Mouse (Mus musculus): ENCODE measurements at regions not wholly inside any gene's neighbourhood (a gene's known extent, or its start where the extent isn't known, plus 50 kb on each side); places are given as distances from the start of the nearest gene placed in this dataset.
"Not testable (repeated sequence)": the region's sequence is repeated elsewhere in the genome, so short reads cannot be mapped to it uniquely, and the experiment has no call there.

DNA sequence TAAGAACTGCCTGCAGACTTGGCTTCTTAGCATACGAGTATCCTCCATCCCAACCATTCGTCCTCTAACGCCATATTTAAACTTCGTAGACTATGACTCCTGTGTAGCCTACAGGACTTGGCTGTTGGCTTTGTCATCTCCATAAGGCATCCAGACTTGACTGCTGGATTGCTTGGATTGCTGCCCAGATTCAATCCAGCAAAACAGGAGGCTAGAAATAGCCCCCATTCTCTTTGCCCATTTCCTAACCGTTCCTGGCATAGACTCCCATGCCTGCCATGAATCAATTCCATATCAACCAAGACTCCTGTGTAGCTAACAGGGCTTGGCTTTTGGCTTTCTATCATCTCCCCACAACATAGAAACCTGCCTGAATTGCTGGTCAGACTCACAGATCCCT, 90.3 kb upstream of the Mocs1 start:
- Histone ChIP-seq H3K4me1 (ENCODE audit: control insufficient read depth, insufficient read depth, low read length) (no peaks in the 10 kb centered on the region), H3K36me3 (ENCODE audit: control insufficient read depth, insufficient read depth, low read length, poor library complexity, severe bottlenecking) (no peaks in the 10 kb centered on the region), H3K27me3 (ENCODE audit: control insufficient read depth, insufficient read depth, low read length, poor library complexity, severe bottlenecking) (no peaks in the 10 kb centered on the region), H3K4me3 (ENCODE audit: low read depth, low read length) (no peak overlapping the region), H3K27ac (ENCODE audit: insufficient read depth, low read length) (no peak overlapping the region), H3K9ac (ENCODE audit: low read depth, poor library complexity, severe bottlenecking) (no peak overlapping the region), H3K9me3 (replicated peaks; ENCODE audit: control insufficient read depth, insufficient read depth, low read length, poor library complexity, severe bottlenecking) (no peaks in the 10 kb centered on the region)
- TF ChIP-seq CTCF (IDR thresholded peaks at IDR 0.05; ENCODE audit: low read depth, low read length) (no peak), EP300 (IDR thresholded peaks at IDR 0.05; ENCODE audit: insufficient read depth, low read depth, low read length) (no peak), POLR2A (IDR thresholded peaks at IDR 0.05; ENCODE audit: insufficient read depth, low read length) (no peak)

DNA sequence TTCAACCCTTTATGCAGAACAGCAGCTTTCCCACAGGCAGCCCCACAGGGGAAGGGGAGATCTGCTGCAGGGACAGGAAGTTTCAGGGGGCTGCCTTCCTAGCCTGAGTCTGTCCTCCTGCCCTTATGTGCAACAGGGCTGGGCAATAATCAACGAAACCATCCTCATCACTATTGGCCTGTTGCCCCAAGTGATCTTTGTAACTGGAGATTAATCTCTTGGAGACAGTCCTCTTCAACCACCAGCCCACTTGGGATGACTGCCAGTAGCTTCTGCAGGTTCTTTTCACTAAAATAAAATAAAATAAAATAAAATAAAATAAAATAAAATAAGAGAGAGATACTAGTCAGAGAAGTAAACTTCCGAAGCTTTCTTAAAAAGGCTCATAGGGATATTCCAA, 85.5 kb upstream of the Mocs1 start:
- TF ChIP-seq POLR2A (IDR thresholded peaks at IDR 0.05; ENCODE audit: insufficient read depth, low read length), result no peak
- no peak for TF ChIP-seq EP300 (IDR thresholded peaks at IDR 0.05; ENCODE audit: insufficient read depth, low read depth, low read length)
- no peak for TF ChIP-seq CTCF (IDR thresholded peaks at IDR 0.05; ENCODE audit: low read depth, low read length)
- Histone ChIP-seq H3K9me3 (replicated peaks; ENCODE audit: control insufficient read depth, insufficient read depth, low read length, poor library complexity, severe bottlenecking) (no peaks in the 10 kb centered on the region), H3K27ac (ENCODE audit: insufficient read depth, low read length) (no peak overlapping the region), H3K27me3 (ENCODE audit: control insufficient read depth, insufficient read depth, low read length, poor library complexity, severe bottlenecking) (no peaks in the 10 kb centered on the region), H3K4me3 (ENCODE audit: low read depth, low read length) (no peak overlapping the region), H3K36me3 (ENCODE audit: control insufficient read depth, insufficient read depth, low read length, poor library complexity, severe bottlenecking) (no peaks in the 10 kb centered on the region), H3K9ac (ENCODE audit: low read depth, poor library complexity, severe bottlenecking) (no peak overlapping the region), H3K4me1 (ENCODE audit: control insufficient read depth, insufficient read depth, low read length) (no peaks in the 10 kb centered on the region)

DNA sequence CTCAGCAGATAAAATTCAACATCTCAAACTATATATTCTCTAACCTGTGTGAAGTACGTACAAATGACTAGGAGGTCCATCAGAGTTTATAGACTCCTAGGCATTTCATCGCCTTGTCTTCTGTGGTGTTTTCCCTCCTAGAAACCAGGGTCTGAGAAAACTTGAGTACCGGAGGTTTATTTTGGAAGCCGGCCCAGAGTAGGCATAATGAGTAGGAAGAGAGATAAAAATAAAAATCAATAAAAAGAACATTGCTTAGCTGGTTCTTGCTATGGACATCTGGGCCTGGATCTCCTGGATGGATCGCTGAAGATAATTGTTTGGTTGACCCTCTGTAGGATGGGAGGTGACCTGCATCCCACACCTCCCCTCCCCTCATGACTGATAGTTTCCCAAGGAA, 81.5 kb upstream of the Mocs1 start:
- Histone ChIP-seq H3K27ac (ENCODE audit: insufficient read depth, low read length) (no peak overlapping the region), H3K36me3 (ENCODE audit: control insufficient read depth, insufficient read depth, low read length, poor library complexity, severe bottlenecking) (no peaks in the 10 kb centered on the region), H3K27me3 (ENCODE audit: control insufficient read depth, insufficient read depth, low read length, poor library complexity, severe bottlenecking) (no peaks in the 10 kb centered on the region), H3K9me3 (replicated peaks; ENCODE audit: control insufficient read depth, insufficient read depth, low read length, poor library complexity, severe bottlenecking) (no peaks in the 10 kb centered on the region), H3K4me1 (ENCODE audit: control insufficient read depth, insufficient read depth, low read length) (no peaks in the 10 kb centered on the region), H3K4me3 (ENCODE audit: low read depth, low read length) (no peak overlapping the region), H3K9ac (ENCODE audit: low read depth, poor library complexity, severe bottlenecking) (no peak overlapping the region)
- TF ChIP-seq EP300 (IDR thresholded peaks at IDR 0.05; ENCODE audit: insufficient read depth, low read depth, low read length) (no peak), POLR2A (IDR thresholded peaks at IDR 0.05; ENCODE audit: insufficient read depth, low read length) (no peak), CTCF (IDR thresholded peaks at IDR 0.05; ENCODE audit: low read depth, low read length) (no peak)

DNA sequence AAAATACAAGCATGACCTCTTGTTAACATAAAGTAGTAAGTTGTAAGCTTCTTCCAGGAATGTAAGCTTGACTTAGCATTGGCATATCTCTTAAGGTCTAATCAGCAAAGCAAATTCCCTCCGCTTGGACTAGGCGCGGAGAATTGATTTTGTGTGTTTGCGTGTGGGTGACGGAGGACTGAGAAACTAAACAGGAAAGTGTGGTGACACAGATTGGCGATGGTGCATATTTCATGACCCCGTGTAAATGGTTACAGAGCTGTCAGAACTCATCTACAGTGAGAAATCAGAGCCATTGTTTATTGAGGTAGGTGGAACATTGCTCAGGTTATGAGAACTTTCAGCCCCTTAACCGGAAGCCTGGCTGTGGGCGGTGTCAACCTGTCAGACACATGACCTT, 78.8 kb upstream of the Mocs1 start:
- H3K36me3 ChIP-seq (ENCODE audit: control insufficient read depth, insufficient read depth, low read length, poor library complexity, severe bottlenecking), result no peaks in the 10 kb centered on the region
- no peak overlapping the region for H3K27ac ChIP-seq (ENCODE audit: insufficient read depth, low read length)
- no peaks in the 10 kb centered on the region for H3K27me3 ChIP-seq (ENCODE audit: control insufficient read depth, insufficient read depth, low read length, poor library complexity, severe bottlenecking)
- H3K9me3 ChIP-seq (replicated peaks; ENCODE audit: control insufficient read depth, insufficient read depth, low read length, poor library complexity, severe bottlenecking), result no peaks in the 10 kb centered on the region
- no peak for TF ChIP-seq CTCF (IDR thresholded peaks at IDR 0.05; ENCODE audit: low read depth, low read length)
- TF ChIP-seq POLR2A (IDR thresholded peaks at IDR 0.05; ENCODE audit: insufficient read depth, low read length), result no peak
- no peak for TF ChIP-seq EP300 (IDR thresholded peaks at IDR 0.05; ENCODE audit: insufficient read depth, low read depth, low read length)
- H3K9ac ChIP-seq (ENCODE audit: low read depth, poor library complexity, severe bottlenecking), result no peak overlapping the region
- no peaks in the 10 kb centered on the region for H3K4me1 ChIP-seq (ENCODE audit: control insufficient read depth, insufficient read depth, low read length)
- no peak overlapping the region for H3K4me3 ChIP-seq (ENCODE audit: low read depth, low read length)

DNA sequence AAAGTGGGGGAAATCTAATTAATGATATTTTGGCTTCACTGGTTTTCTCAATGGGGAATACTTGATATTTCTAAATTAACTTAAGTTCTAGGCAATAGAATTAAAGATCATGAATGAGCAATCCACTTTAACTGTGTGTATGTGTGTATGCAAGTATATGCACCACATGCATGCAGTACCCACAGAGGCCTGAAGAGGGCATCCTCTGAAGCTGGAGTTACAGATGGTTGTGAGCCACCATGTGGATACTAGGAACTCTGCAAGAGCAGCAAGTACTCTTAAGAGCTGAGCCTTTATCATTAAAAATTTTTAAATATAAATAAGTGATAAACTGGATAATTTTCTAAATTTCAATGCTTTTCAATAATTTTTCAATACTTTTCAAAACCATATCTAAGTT, 69.0 kb upstream of the Mocs1 start:
- H3K9me3 ChIP-seq (replicated peaks; ENCODE audit: control insufficient read depth, insufficient read depth, low read length, poor library complexity, severe bottlenecking), result 0 out of 2 replicates have a peak, but pooled peaks cover 4% of the 10 kb centered on the region
- H3K27me3 ChIP-seq (ENCODE audit: control insufficient read depth, insufficient read depth, low read length, poor library complexity, severe bottlenecking), result no peaks in the 10 kb centered on the region
- H3K4me3 ChIP-seq (ENCODE audit: low read depth, low read length), result no peak overlapping the region
- no peaks in the 10 kb centered on the region for H3K4me1 ChIP-seq (ENCODE audit: control insufficient read depth, insufficient read depth, low read length)
- no peaks in the 10 kb centered on the region for H3K36me3 ChIP-seq (ENCODE audit: control insufficient read depth, insufficient read depth, low read length, poor library complexity, severe bottlenecking)
- no peak overlapping the region for H3K27ac ChIP-seq (ENCODE audit: insufficient read depth, low read length)
- H3K9ac ChIP-seq (ENCODE audit: low read depth, poor library complexity, severe bottlenecking), result no peak overlapping the region
- no peak for TF ChIP-seq EP300 (IDR thresholded peaks at IDR 0.05; ENCODE audit: insufficient read depth, low read depth, low read length)
- TF ChIP-seq CTCF (IDR thresholded peaks at IDR 0.05; ENCODE audit: low read depth, low read length), result no peak
- no peak for TF ChIP-seq POLR2A (IDR thresholded peaks at IDR 0.05; ENCODE audit: insufficient read depth, low read length)

DNA sequence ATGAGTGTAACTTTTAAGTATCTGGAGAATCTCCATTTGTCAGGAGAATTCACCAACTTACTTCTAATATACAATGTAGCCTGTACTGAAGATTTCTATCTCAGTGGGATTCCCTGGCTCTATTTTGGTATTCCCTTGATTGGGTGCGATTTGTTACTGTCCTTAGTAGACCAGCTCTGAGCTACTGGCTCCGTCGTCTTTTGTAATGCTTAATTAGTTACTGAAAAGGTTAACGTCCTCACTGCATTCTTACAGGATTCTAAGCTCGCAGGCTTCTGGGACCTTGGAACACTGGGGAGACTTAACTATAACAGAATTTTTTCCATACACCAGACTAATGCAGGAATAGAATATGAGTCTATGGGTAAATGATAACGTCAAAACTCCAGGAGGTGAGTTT, 67.9 kb upstream of the Mocs1 start:
- not testable (repeated sequence) for H3K27me3 ChIP-seq (ENCODE audit: control insufficient read depth, insufficient read depth, low read length, poor library complexity, severe bottlenecking); H3K9me3 ChIP-seq (replicated peaks; ENCODE audit: control insufficient read depth, insufficient read depth, low read length, poor library complexity, severe bottlenecking)

More for the DNA sequence above, 67.9 kb upstream of the Mocs1 start:
- not testable (repeated sequence) for H3K4me1 ChIP-seq (ENCODE audit: control insufficient read depth, insufficient read depth, low read length); H3K9ac ChIP-seq (ENCODE audit: low read depth, poor library complexity, severe bottlenecking); H3K27ac ChIP-seq (ENCODE audit: insufficient read depth, low read length); H3K4me3 ChIP-seq (ENCODE audit: low read depth, low read length); H3K36me3 ChIP-seq (ENCODE audit: control insufficient read depth, insufficient read depth, low read length, poor library complexity, severe bottlenecking)
